Mouse (Mus musculus) liver, embryonic 16.5 days (tissue): ENCODE data around the gene Apopt1. TPM values are rescaled to one million over a fixed set of nuclear protein-coding genes. Genes with fewer than 3 reads are reported as not detected.

Experiments
- ATAC-seq: fragments of 200-750 bp; cut with Nextera tagmentation; 2 replicates; pipeline ENCODE4 v1.8.0; 2017; ENCODE audit warnings: low read depth, mild to moderate bottlenecking, moderate number of reproducible peaks, moderate library complexity
- H3K27ac ChIP-seq: fragments of 300-500 bp; sonication (generic); 2 replicates; pipeline ENCODE4 v1.5.1; 2014; ENCODE audit warnings: mild to moderate bottlenecking, low read length
- H3K27me3 ChIP-seq: fragments of 300-500 bp; sonication (generic); 2 replicates; pipeline ENCODE4 v1.6.1; 2014; ENCODE audit warnings: low read depth, low read length, mixed read lengths; ENCODE audit not compliant: control insufficient read depth, insufficient read depth
- H3K36me3 ChIP-seq: fragments of 300-500 bp; sonication (generic); 2 replicates; pipeline ENCODE4 v1.6.1; 2014; ENCODE audit warnings: mild to moderate bottlenecking; ENCODE audit not compliant: control insufficient read depth, insufficient read depth
- H3K4me1 ChIP-seq: fragments of 300-500 bp; sonication (generic); 2 replicates; pipeline ENCODE4 v1.6.1; 2014; ENCODE audit warnings: low read depth, low read length, mixed read lengths; ENCODE audit not compliant: control insufficient read depth
- H3K4me2 ChIP-seq: fragments of 300-500 bp; sonication (generic); 2 replicates; pipeline ENCODE4 v1.6.1; 2014; ENCODE audit warnings: low read depth, low read length, mixed read lengths
- H3K4me3 ChIP-seq: fragments of 300-500 bp; sonication (generic); 2 replicates; pipeline ENCODE4 v1.5.1; 2014; ENCODE audit warnings: low read depth, mild to moderate bottlenecking, low read length
- H3K9ac ChIP-seq: fragments of 300-500 bp; sonication (generic); 2 replicates; pipeline ENCODE4 v1.6.1; 2014; ENCODE audit warnings: low read depth, low read length
- H3K9me3 ChIP-seq: fragments of 300-500 bp; sonication (generic); replicated peaks from 2 replicates; pipeline ENCODE4 v1.6.1; 2016; ENCODE audit warnings: low read length; ENCODE audit not compliant: control insufficient read depth
- WGBS: fragments of 180-500 bp; shearing (Covaris S2); extraction: QIAGEN DNeasy Blood & Tissue Kit; methylation state at CpG from one replicate; pipeline ENCODE4 v1.1.7; 2014; ENCODE audit not compliant: insufficient replicate concordance; 5-methylcytosine and 5-hydroxymethylcytosine counted together
- polyA plus RNA-seq: library from polyadenylated mRNA; unstranded; fragments of >200 nt; fragmentation: Nextera tagmentation; extraction: Ambion mirVana; gene quantifications from 2 replicates; pipeline ENCODE4 v1.2.1, GENCODE M21; 2015

Gene Apopt1
- polyA plus RNA-seq, 1 experiment from 2014 or later = 17.5 TPM

- peaks cover 12% of the 10 kb centered on the region for H3K27me3 ChIP-seq
- ATAC-seq = peak; percentile 89
- peaks cover 19% of the 10 kb centered on the region for H3K4me1 ChIP-seq
- H3K4me3 ChIP-seq = peak within 1 kb of the TSS; percentile 87
- H3K27ac ChIP-seq = peak within 1 kb of the TSS; percentile 88
- no peaks in the 10 kb centered on the region; the same call in 1 of the 2 replicates for H3K36me3 ChIP-seq
- H3K9ac ChIP-seq = peak within 1 kb of the TSS; percentile 81
- WGBS = under 1% methylated on average over 51 of the region's 51 CpGs
- H3K4me2 ChIP-seq = peak within 1 kb of the TSS; percentile 86
- no peaks in the 10 kb centered on the region for H3K9me3 ChIP-seq
Observed at GRCm38 (mm10) chr12:111677882-111678669, 35.0 kb upstream of the Apopt1 start, which contains the start of gene Trmt61a. Trmt61a (plus strand) TSS chr12:111678105.

DNA sequence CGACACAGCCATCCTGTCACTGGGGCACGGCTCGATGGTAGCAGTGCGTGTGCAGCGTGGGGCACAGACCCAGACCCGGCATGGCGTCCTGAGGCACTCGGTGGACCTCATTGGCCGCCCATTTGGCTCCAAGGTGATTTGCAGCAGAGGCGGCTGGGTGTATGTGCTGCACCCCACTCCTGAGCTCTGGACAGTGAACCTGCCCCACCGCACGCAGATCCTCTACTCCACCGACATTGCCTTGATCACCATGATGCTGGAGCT, 34.5 kb upstream of the Apopt1 start:
- H3K27ac ChIP-seq = no peak overlapping the region
- no peaks in the 10 kb centered on the region for H3K9me3 ChIP-seq
- peaks cover 19% of the 10 kb centered on the region for H3K4me1 ChIP-seq
- H3K4me3 ChIP-seq = peak overlapping the region; percentile 87
- WGBS = under 1% methylated on average over 13 of the region's 13 CpGs
- no peaks in the 10 kb centered on the region; the same call in 1 of the 2 replicates for H3K36me3 ChIP-seq
- peaks cover 7% of the 10 kb centered on the region for H3K27me3 ChIP-seq
- 0 out of 2 replicates have a peak, but pooled peaks have one; percentile 1 for ATAC-seq
- H3K9ac ChIP-seq = peak overlapping the region; percentile 81
- peak overlapping the region; percentile 86 for H3K4me2 ChIP-seq

- H3K36me3 ChIP-seq = no peaks in the 10 kb centered on the region; the same call in 1 of the 2 replicates
- peak overlapping the region; percentile 87 for H3K4me3 ChIP-seq
- no peak overlapping the region for H3K27ac ChIP-seq
- 25% methylated on average over 7 of the region's 7 CpGs for WGBS
- ATAC-seq = no peak
- H3K27me3 ChIP-seq = peaks cover 3% of the 10 kb centered on the region
- peak overlapping the region; percentile 86 for H3K4me2 ChIP-seq
- H3K9ac ChIP-seq = peak overlapping the region; percentile 81
- peaks cover 19% of the 10 kb centered on the region for H3K4me1 ChIP-seq
- no peaks in the 10 kb centered on the region for H3K9me3 ChIP-seq
Observed at GRCm38 (mm10) chr12:111678997-111679396, 34.1 kb upstream of the Apopt1 start.

- H3K4me2 ChIP-seq = no peak overlapping the region
- no peaks in the 10 kb centered on the region for H3K27me3 ChIP-seq
- H3K36me3 ChIP-seq = no peaks in the 10 kb centered on the region; the same call in 1 of the 2 replicates
- 84% methylated on average over 13 of the region's 13 CpGs for WGBS
- H3K9me3 ChIP-seq = no peaks in the 10 kb centered on the region
- no peak for ATAC-seq
- no peak overlapping the region for H3K4me3 ChIP-seq
- no peak overlapping the region for H3K27ac ChIP-seq
- peaks cover 19% of the 10 kb centered on the region for H3K4me1 ChIP-seq
- no peak overlapping the region for H3K9ac ChIP-seq
Observed at GRCm38 (mm10) chr12:111680661-111681060, 32.4 kb upstream of the Apopt1 start.

- WGBS = 82% methylated on average over 8 of the region's 8 CpGs
- no peak for ATAC-seq
- Histone ChIP-seq H3K9me3 (no peaks in the 10 kb centered on the region), H3K27me3 (no peaks in the 10 kb centered on the region), H3K4me3 (no peak overlapping the region), H3K9ac (no peak overlapping the region), H3K36me3 (no peaks in the 10 kb centered on the region; the same call in 1 of the 2 replicates), H3K4me2 (no peak overlapping the region), H3K27ac (no peak overlapping the region), H3K4me1 (peaks cover 19% of the 10 kb centered on the region)
Observed at GRCm38 (mm10) chr12:111681305-111681704, 31.8 kb upstream of the Apopt1 start.

DNA sequence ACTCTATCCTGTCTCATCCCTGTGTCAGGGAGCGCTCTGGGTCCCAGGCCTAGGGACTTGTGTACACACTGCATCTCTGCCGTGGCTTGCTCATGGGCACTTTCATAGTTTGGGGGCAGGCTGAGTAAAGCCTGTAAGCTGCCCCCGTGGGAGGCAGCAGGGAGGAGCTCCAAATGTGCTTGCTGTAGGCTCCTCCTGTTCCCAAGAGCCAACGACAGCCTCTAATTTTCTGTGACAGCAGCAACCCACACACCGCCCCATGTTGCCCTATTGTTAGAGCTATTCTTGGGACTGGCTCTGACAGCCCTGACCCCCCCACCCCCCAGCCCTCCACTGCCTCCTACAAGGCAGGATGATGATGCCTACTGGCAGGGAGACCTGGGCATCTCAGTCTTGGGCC, 31.1 kb upstream of the Apopt1 start:
- 71% methylated on average over 5 of the region's 5 CpGs for WGBS
- no peaks in the 10 kb centered on the region; the same call in 1 of the 2 replicates for H3K36me3 ChIP-seq
- H3K27ac ChIP-seq = no peak overlapping the region
- H3K4me3 ChIP-seq = no peak overlapping the region
- H3K9me3 ChIP-seq = no peaks in the 10 kb centered on the region
- no peak overlapping the region for H3K9ac ChIP-seq
- no peak for ATAC-seq
- no peaks in the 10 kb centered on the region for H3K27me3 ChIP-seq
- no peak overlapping the region for H3K4me2 ChIP-seq
- peaks cover 18% of the 10 kb centered on the region for H3K4me1 ChIP-seq

DNA sequence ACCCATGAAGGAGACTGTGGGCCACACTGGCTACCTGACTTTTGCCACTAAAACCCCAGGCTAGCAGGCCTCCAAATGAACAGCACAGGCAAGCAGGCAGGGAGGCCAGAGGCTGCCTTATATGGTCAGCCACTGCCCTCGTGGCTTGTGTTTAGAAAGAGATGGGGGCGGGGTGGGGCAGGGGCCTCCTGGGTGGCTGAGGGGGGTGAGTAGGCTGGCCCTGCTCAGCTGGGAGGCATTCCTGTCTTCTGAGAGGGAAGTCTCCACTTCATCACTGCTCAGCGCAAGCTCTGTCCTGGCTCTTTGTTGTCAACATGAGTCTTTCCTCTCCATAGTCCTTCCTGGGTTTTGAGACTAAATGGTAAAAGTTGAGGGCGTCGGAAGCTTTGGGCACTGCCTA, 30.3 kb upstream of the Apopt1 start:
- H3K4me2 ChIP-seq = no peak overlapping the region
- no peaks in the 10 kb centered on the region; the same call in 1 of the 2 replicates for H3K36me3 ChIP-seq
- peaks cover 10% of the 10 kb centered on the region for H3K4me1 ChIP-seq
- no peaks in the 10 kb centered on the region for H3K27me3 ChIP-seq
- no peak for ATAC-seq
- no peaks in the 10 kb centered on the region for H3K9me3 ChIP-seq
- WGBS = 57% methylated on average over 5 of the region's 5 CpGs
- no peak overlapping the region; the same call in 1 of the 2 replicates for H3K27ac ChIP-seq
- H3K9ac ChIP-seq = no peak overlapping the region
- no peak overlapping the region for H3K4me3 ChIP-seq

DNA sequence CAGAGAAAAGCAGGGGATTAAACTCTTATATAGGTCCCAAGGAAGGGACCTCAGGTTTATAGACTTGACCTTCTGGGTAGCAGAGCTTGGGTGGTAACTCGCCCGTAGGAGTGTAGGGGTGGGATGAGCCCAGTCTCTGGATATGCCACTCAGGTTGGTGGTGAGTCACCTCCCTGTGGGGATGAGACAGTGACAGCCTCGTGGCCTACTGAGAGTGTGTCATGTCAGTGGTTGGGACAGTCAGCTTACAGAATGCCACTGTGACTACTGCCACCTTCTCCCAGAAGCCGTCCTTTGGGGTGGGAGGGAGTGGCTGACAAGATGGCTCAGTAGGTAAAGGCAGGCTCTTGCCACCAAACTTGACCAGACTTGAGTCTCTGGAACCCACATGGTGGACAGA, 26.7 kb upstream of the Apopt1 start:
- Histone ChIP-seq H3K4me1 (no peaks in the 10 kb centered on the region), H3K4me2 (no peak overlapping the region), H3K9me3 (no peaks in the 10 kb centered on the region), H3K27me3 (no peaks in the 10 kb centered on the region), H3K27ac (no peak overlapping the region), H3K9ac (no peak overlapping the region), H3K4me3 (no peak overlapping the region), H3K36me3 (no peaks in the 10 kb centered on the region; the same call in 1 of the 2 replicates)
- WGBS = 48% methylated on average over 4 of the region's 4 CpGs
- no peak for ATAC-seq

GRCm38 (mm10) chr12:111687350-111688068, 25.6 kb upstream of the Apopt1 start:
- Histone ChIP-seq H3K4me1 (0 out of 2 replicates have a peak, but pooled peaks cover 3% of the 10 kb centered on the region), H3K9ac (no peak overlapping the region)
- peak; percentile 61 for ATAC-seq

More at GRCm38 (mm10) chr12:111687350-111688068, 25.6 kb upstream of the Apopt1 start:
- no peaks in the 10 kb centered on the region for H3K27me3 ChIP-seq
- 42% methylated on average over 14 of the region's 14 CpGs for WGBS
- no peak overlapping the region for H3K4me3 ChIP-seq
- H3K36me3 ChIP-seq = no peaks in the 10 kb centered on the region; the same call in 1 of the 2 replicates
- no peak overlapping the region; the same call in 1 of the 2 replicates for H3K27ac ChIP-seq
- no peaks in the 10 kb centered on the region for H3K9me3 ChIP-seq
- H3K4me2 ChIP-seq = no peak overlapping the region
